Mouse (Mus musculus): ENCODE results near the gene Dnajb12.

Dnajb12 gene

GRCm38 (mm10) chr10:59897511-59897910 is 18.2 kb downstream of the Dnajb12 start:
- DNase-seq: peak; percentile 91

GRCm38 (mm10) chr10:59898180-59898778 is 18.9 kb downstream of the Dnajb12 start:
- no peak for DNase-seq

GRCm38 (mm10) chr10:59898935-59899334 is 19.6 kb downstream of the Dnajb12 start:
- DNase-seq: no peak

- peak; percentile 98 for DNase-seq
Measured at GRCm38 (mm10) chr10:59899341-59900173, 20.2 kb downstream of the Dnajb12 start.

- no peak for DNase-seq
Measured at GRCm38 (mm10) chr10:59900174-59900435, 20.7 kb downstream of the Dnajb12 start.

- no peak for DNase-seq
Measured at GRCm38 (mm10) chr10:59900939-59901338, 21.6 kb downstream of the Dnajb12 start.

GRCm38 (mm10) chr10:59901463-59901862 is 22.1 kb downstream of the Dnajb12 start:
- no peak for DNase-seq

- DNase-seq: no peak
Measured at GRCm38 (mm10) chr10:59901986-59902605, 22.7 kb downstream of the Dnajb12 start.

- no peak for DNase-seq
Measured at GRCm38 (mm10) chr10:59902606-59902990, 23.2 kb downstream of the Dnajb12 start.

- DNase-seq: no peak
Measured at GRCm38 (mm10) chr10:59903170-59903569, 23.8 kb downstream of the Dnajb12 start.

- no peak for DNase-seq
Measured at GRCm38 (mm10) chr10:59907080-59907609, 27.8 kb downstream of the Dnajb12 start.

GRCm38 (mm10) chr10:59907695-59908299 is 28.4 kb downstream of the Dnajb12 start:
- no peak for DNase-seq

GRCm38 (mm10) chr10:59908776-59909315 is 29.5 kb downstream of the Dnajb12 start:
- no peak for DNase-seq

GRCm38 (mm10) chr10:59909357-59909847 is 30.0 kb downstream of the Dnajb12 start:
- DNase-seq: no peak

- DNase-seq: peak; percentile 68
Measured at GRCm38 (mm10) chr10:59911091-59911490, 31.7 kb downstream of the Dnajb12 start.

- no peak for DNase-seq
Measured at GRCm38 (mm10) chr10:59911561-59912198, 32.3 kb downstream of the Dnajb12 start.

- no peak for DNase-seq
Measured at GRCm38 (mm10) chr10:59915196-59915962, 36.0 kb downstream of the Dnajb12 start.

- DNase-seq: peak; percentile 44
Measured at GRCm38 (mm10) chr10:59916159-59916558, 36.8 kb downstream of the Dnajb12 start.

GRCm38 (mm10) chr10:59916649-59917048 is 37.3 kb downstream of the Dnajb12 start:
- DNase-seq: no peak

GRCm38 (mm10) chr10:59918111-59918510 is 38.8 kb downstream of the Dnajb12 start:
- DNase-seq: no peak

- DNase-seq: no peak
Measured at GRCm38 (mm10) chr10:59919494-59920181, 40.3 kb downstream of the Dnajb12 start.

Measured in layer of hippocampus, adult 9-11 months (tissue).